Mouse (Mus musculus): ENCODE measurements around the gene Crot. TPM values are rescaled to one million over a fixed set of nuclear protein-coding genes. Genes with fewer than 3 reads are reported as not detected.
"Not testable (repeated sequence)": the region's sequence is repeated elsewhere in the genome, so short reads cannot be mapped to it uniquely, and the experiment has no call there.

Gene Crot
- total RNA-seq (2015; ENCODE audit: low replicate concordance), result 7.9 and 15.5 TPM in 2 replicates
- total RNA-seq (2017; ENCODE audit: low replicate concordance), result 6.4 and 6.7 TPM in 2 replicates

DNA sequence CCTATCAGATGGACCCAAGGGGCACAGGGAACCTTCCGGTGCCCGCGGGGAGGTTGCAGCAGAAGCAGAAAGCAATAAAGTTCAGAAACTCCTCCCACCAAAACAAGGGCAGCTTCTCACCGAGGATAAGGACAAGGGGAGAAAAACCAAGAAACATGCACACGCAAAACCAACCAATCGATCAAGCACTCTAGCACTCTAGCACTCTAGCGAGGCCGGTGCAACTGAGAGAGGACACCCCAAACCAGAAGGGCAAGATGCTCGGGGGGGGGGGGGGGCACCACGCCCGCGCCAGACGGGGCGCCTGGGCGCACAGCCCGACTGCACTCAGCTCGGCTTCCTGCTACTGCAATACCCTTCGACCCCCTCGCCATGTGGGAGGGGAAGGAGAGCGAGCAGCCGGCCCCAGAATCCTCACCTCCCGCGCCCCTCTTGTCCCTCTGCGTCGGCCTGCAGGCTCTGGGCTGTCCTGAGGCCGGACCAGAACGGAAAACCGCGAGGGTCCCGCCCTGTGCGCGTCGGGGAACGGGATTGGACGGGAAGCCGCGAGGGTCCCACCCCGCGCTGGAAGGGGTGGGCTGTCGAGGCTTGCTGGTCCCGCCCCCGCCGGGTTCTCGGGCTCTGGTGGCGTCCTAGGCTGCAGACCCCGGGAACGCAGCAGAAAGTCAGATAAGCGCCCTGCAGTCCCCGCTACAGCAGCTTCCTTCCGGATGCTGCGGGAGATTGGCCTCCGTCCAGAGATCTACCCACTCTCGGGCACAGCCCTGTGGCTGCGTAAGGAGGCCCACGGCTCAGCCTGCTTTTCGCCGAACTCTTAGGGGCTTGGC lies at the start of gene Crot:
Gene Crot (minus strand): TSS at position 639 of the 827 bp plus-strand sequence.
- ATAC-seq (replicated peaks; ENCODE audit: low FRiP score, poor library complexity, severe bottlenecking), result peak; percentile 94

GRCm38 (mm10) chr5:9045904-9046303 lies 48.8 kb upstream of the Crot start:
- no peak for ATAC-seq (replicated peaks; ENCODE audit: low FRiP score, poor library complexity, severe bottlenecking)

- ATAC-seq (replicated peaks; ENCODE audit: low FRiP score, poor library complexity, severe bottlenecking), result no peak
Measured at GRCm38 (mm10) chr5:9044821-9045220, 47.7 kb upstream of the Crot start.

DNA sequence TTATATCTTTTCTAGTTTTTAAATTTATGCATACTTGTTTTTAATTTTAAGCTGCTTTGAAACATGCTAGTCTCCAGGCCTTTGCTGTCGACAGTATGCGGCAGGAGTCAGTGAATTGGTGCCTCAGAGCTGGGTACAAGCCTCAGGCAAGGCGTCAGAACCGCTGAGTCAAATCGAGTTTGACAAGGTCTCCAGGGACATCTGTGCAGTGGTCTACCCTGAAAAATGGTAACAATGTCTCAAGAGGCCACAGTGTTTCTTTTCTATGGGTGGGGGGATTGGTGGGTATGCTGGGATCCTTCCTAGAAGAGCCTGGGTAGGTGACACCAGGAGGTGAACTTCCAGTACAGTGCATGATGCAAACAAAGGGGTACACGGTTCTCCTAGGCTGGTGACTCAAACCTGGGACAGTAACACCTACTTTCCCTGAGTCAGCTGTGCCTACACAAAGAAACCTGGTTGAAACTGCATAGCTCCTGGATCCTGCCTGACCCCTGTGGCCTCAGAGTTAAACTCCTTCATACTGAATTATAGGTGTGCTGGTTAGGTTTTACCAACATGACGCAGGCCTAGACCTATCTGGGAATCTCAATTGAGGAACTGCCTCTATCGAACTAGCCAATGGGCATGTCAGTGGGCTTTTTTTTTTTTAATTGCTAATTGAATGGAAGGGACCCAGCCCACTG lies 46.6 kb upstream of the Crot start:
- ATAC-seq (replicated peaks; ENCODE audit: low FRiP score, poor library complexity, severe bottlenecking), result no peak

- ATAC-seq (replicated peaks; ENCODE audit: low FRiP score, poor library complexity, severe bottlenecking), result no peak
Measured at GRCm38 (mm10) chr5:9042721-9043416, 45.7 kb upstream of the Crot start.

GRCm38 (mm10) chr5:9040665-9041215 lies 43.6 kb upstream of the Crot start:
- ATAC-seq (replicated peaks; ENCODE audit: low FRiP score, poor library complexity, severe bottlenecking), result no peak

- no peak for ATAC-seq (replicated peaks; ENCODE audit: low FRiP score, poor library complexity, severe bottlenecking)
Measured at GRCm38 (mm10) chr5:9039978-9040377, 42.9 kb upstream of the Crot start.

DNA sequence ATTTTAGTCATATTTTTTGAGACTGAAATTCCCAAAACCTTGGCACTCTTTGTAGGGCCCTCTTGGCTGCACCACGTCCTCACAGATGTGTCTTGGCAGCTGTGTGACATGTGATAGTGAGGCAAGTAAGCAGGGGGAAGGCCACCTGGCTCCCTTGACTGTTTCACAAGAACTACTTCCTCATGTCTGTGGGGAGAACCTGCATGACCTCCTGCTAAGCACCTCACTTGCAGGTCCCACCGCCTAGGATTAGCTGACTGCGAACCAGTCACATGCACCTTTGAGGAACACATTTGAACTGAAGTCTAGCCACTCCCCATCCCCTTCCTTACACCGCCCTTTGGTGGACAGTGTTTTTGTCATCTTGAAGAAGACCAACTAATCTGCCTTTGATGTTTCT lies 40.2 kb upstream of the Crot start:
- no peak for ATAC-seq (replicated peaks; ENCODE audit: low FRiP score, poor library complexity, severe bottlenecking)

DNA sequence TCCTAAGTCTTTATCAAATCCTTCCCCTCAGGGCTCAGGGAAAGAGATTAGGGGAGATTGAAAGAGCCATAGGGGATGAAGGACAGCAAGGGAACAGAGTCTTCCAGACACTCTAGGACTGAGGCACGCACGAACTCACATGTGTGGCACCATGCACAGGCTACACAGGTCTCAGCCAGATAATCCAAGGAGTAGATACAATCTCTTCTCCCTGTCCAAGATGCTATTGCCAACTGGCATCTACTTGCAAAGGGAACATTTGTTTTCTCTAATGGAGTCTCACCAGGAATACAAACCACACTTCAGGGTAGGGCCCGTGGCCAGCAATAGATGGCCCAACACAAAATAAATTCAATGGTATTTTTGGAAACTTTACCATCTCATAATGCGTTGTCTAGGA lies 38.3 kb upstream of the Crot start:
- ATAC-seq (replicated peaks; ENCODE audit: low FRiP score, poor library complexity, severe bottlenecking), result no peak

DNA sequence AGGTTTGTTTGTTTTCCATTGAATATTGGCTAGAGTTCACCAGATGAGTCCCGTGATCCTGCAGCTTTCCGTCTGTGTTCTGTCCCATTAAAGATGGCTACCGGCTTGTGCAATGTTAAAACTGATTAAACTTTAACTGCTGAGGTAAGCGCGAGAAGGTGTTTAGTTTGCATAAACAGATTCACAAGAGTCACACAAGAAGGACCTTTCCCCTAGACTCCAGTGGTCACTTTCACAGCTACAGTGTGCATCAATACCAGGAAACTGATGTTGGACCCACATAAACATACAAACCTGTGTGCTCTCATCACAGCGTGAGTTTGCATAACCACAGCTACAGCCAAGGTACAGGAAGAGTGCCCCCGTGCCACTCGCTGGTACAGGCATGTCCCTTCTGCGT lies 37.4 kb upstream of the Crot start:
- no peak for ATAC-seq (replicated peaks; ENCODE audit: low FRiP score, poor library complexity, severe bottlenecking)

- no peak for ATAC-seq (replicated peaks; ENCODE audit: low FRiP score, poor library complexity, severe bottlenecking)
Measured at GRCm38 (mm10) chr5:9033843-9034242, 36.7 kb upstream of the Crot start.

DNA sequence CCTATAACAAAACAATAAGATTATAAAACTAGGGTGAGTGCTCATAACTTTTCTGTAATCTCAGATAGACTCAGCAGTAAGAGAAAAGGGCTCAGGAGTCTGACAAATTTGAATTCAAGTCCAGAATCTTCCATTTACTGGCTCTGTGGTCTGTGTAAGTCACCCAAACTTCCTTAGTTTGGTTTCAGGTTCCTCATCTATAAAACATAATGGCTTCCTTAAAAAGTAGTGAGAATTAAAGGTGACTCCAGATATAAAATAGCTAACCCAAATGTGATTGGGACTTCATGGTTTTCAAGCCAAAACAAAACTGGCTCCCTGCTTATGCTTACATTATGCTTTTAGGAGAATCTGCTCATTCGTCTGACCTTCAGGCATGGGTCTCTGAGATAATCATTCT lies 35.5 kb upstream of the Crot start:
- ATAC-seq (replicated peaks; ENCODE audit: low FRiP score, poor library complexity, severe bottlenecking), result no peak

DNA sequence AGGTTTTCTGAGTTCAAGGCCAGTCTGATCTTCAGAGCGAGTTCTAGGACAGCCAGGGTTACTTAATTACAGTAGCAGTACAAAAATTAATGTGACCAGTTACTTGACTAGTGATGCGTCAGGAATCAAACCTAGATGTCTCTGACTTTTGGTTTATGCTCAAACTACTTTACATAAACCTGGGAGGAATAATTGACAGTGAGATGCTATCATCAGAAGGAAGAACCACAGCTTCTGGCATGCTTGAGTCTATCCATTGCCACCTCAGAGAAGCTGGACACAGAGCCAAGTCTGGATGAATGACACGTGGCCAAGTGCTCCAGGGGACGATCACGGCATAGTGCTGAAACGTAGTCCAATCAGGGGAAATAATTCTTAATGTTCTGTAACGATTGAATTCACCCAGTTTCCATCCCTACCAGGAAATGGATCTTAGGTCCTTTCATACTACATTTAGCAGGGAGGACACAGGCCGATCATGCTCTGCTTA lies 35.0 kb upstream of the Crot start:
- no peak for ATAC-seq (replicated peaks; ENCODE audit: low FRiP score, poor library complexity, severe bottlenecking)

- no peak for ATAC-seq (replicated peaks; ENCODE audit: low FRiP score, poor library complexity, severe bottlenecking)
Measured at GRCm38 (mm10) chr5:9028266-9028841, 31.2 kb upstream of the Crot start.

DNA sequence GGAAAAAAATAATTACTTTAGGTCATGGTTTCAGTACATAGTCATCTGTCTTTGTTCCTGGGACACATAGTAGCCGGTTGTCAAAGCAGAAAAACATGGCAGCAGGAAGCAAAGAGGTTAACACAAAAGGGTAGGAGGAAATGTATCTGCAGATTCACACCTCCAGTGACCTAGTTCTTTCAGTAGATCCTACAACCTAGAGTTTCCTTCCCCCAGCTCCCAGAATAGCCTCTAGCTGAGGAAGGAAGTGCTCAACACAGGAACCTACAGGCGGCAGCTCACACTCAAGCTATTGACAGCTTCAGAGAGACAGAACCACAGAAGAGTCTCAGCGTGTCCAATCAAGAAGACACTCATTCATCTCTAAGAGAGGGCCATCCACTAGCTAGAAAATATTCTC lies 18.2 kb upstream of the Crot start:
- ATAC-seq (replicated peaks; ENCODE audit: low FRiP score, poor library complexity, severe bottlenecking), result no peak

DNA sequence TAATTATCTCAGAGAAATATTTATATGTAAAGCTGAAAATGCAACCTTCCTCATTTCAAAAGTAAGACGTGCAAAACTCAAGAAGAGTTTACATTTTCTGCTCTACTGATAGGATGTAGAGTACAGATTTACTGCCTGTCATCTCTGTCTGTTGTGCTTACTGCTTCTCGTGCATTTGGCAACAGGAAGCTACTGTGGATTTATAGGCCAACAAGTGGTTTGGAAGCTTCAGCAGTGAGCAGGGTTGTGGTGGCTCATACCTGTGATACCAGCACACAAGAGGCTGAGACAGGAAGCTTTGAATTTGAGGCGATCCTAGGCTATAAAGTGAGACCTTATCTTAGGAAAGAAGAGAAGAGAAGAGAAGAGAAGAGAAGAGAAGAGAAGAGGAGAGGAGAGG lies 17.6 kb upstream of the Crot start:
- ATAC-seq (replicated peaks; ENCODE audit: low FRiP score, poor library complexity, severe bottlenecking), result no peak

DNA sequence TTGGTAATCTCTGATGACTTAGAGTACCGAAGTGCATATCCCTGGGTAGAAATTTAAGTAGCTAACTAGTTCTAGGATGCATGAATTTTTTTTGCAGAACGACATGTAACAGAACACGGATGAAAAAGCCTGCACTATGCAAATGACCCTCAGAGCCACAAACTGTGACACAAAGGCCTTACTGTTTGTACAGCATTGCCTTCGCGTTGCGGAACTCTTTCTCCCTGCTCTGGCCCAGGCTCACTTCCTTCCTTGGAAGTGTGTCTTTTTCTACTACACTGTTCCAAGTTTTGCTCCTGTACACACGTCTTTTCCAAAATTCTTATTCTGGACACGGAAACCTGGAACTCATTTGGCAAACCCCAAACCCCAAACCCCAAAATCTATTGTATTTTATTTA lies 14.2 kb upstream of the Crot start:
- no peak for ATAC-seq (replicated peaks; ENCODE audit: low FRiP score, poor library complexity, severe bottlenecking)

GRCm38 (mm10) chr5:9010166-9010565 lies 13.0 kb upstream of the Crot start:
- ATAC-seq (replicated peaks; ENCODE audit: low FRiP score, poor library complexity, severe bottlenecking), result no peak

DNA sequence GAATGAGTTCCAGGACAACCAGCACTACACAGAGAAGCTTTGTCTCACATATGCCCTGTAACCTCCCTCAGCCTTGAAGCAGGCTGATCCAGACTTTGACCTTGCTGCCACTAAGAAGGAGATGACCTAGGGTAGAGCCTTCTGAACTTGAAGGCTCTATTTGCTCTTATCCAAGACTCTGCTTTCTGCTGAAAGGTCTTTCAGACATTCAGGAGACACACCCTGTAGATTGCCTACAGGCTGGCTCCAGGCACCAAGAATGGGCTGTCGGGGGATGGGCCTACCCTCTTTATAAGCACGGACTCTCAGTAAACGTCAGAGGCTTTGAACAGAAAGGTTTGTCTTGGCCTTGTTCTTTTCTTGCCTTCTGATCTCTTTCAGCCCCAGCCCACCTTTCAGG lies 9.5 kb upstream of the Crot start:
- ATAC-seq (replicated peaks; ENCODE audit: low FRiP score, poor library complexity, severe bottlenecking), result not testable (repeated sequence)

GRCm38 (mm10) chr5:9000006-9000405 lies 2.9 kb upstream of the Crot start:
- ATAC-seq (replicated peaks; ENCODE audit: low FRiP score, poor library complexity, severe bottlenecking), result not testable (repeated sequence)
